Mouse (Mus musculus): ENCODE results near the gene Polr2l.

The Polr2l gene

GRCm38 (mm10) chr7:141484186-141485120 is 9.5 kb upstream of the Polr2l start:
- no peak for DNase-seq (ENCODE audit: low spot score in 2 of 2)

GRCm38 (mm10) chr7:141483114-141483653 is 8.3 kb upstream of the Polr2l start:
- no peak for DNase-seq (ENCODE audit: low spot score in 2 of 2)

GRCm38 (mm10) chr7:141482531-141483024 is 7.6 kb upstream of the Polr2l start:
- DNase-seq (ENCODE audit: low spot score in 2 of 2): no peak

GRCm38 (mm10) chr7:141481498-141482401 is 6.8 kb upstream of the Polr2l start:
- peak in 1 of 2 experiments; percentile 57 for DNase-seq (ENCODE audit: low spot score in 2 of 2)

- DNase-seq (ENCODE audit: low spot score in 2 of 2): peak; percentile 75
Observed at GRCm38 (mm10) chr7:141480842-141481497, 6.0 kb upstream of the Polr2l start.

GRCm38 (mm10) chr7:141478270-141478748 is 3.4 kb upstream of the Polr2l start:
- DNase-seq (ENCODE audit: low spot score in 2 of 2): no peak

GRCm38 (mm10) chr7:141477578-141478269 is 2.8 kb upstream of the Polr2l start:
- no peak for DNase-seq (ENCODE audit: low spot score in 2 of 2)

- no peak for DNase-seq (ENCODE audit: low spot score in 2 of 2)
Observed at GRCm38 (mm10) chr7:141476981-141477370, 2.0 kb upstream of the Polr2l start.

- DNase-seq (ENCODE audit: low spot score in 2 of 2): peak in 1 of 2 experiments; percentile 50
Observed at GRCm38 (mm10) chr7:141476226-141476980, 1.5 kb upstream of the Polr2l start.

- no peak for DNase-seq (ENCODE audit: low spot score in 2 of 2)
Observed at GRCm38 (mm10) chr7:141475805-141476158, 850 bp upstream of the Polr2l start.

- DNase-seq (ENCODE audit: low spot score in 2 of 2): no peak
Observed at GRCm38 (mm10) chr7:141474160-141474559, 772 bp downstream of the Polr2l start.

- DNase-seq (ENCODE audit: low spot score in 2 of 2): no peak
Observed at GRCm38 (mm10) chr7:141472763-141473162, 2.2 kb downstream of the Polr2l start.

- no peak for DNase-seq (ENCODE audit: low spot score in 2 of 2)
Observed at GRCm38 (mm10) chr7:141472226-141472625, 2.7 kb downstream of the Polr2l start.

GRCm38 (mm10) chr7:141471236-141471635 is 3.7 kb downstream of the Polr2l start:
- DNase-seq (ENCODE audit: low spot score in 2 of 2): no peak

GRCm38 (mm10) chr7:141470637-141470944 is 4.3 kb downstream of the Polr2l start:
- no peak for DNase-seq (ENCODE audit: low spot score in 2 of 2)

- no peak for DNase-seq (ENCODE audit: low spot score in 2 of 2)
Observed at GRCm38 (mm10) chr7:141469901-141470636, 4.9 kb downstream of the Polr2l start.

- DNase-seq (ENCODE audit: low spot score in 2 of 2): no peak
Observed at GRCm38 (mm10) chr7:141469352-141469751, 5.6 kb downstream of the Polr2l start.

GRCm38 (mm10) chr7:141468522-141469211 is 6.3 kb downstream of the Polr2l start:
- peak; percentile 62 to 67 for DNase-seq (ENCODE audit: low spot score in 2 of 2)

- no peak for DNase-seq (ENCODE audit: low spot score in 2 of 2)
Observed at GRCm38 (mm10) chr7:141468164-141468521, 6.8 kb downstream of the Polr2l start.

Data from right cerebral cortex, adult 2 months (tissue).